Mouse (Mus musculus) ES-CJ7 (cell line): Measurements from ENCODE around the gene Uba7.
A peak's percentile ranks its signal among the peaks of the same experiment; 100 is the strongest.

ENCODE experiments used
- DNase-seq: peaks from one replicate; pipeline ENCODE4 v3.0.0; 2011; ENCODE audit warnings: low read depth, low spot score

Uba7 gene

GRCm38 (mm10) chr9:107975399-107976386 is at the start of gene Uba7:
Gene Uba7, plus strand, starts transcription at chr9:107975505.
- DNase-seq: no peak

- no peak for DNase-seq
Measured at GRCm38 (mm10) chr9:107926920-107927420, 48.3 kb upstream of the Uba7 start.

- no peak for DNase-seq
Measured at GRCm38 (mm10) chr9:107927749-107928148, 47.6 kb upstream of the Uba7 start.

- no peak for DNase-seq
Measured at GRCm38 (mm10) chr9:107928169-107928568, 47.1 kb upstream of the Uba7 start, which contains the start of gene Actl11. Gene Actl11, plus strand, starts transcription at chr9:107928469.

GRCm38 (mm10) chr9:107932221-107932620 is 43.1 kb upstream of the Uba7 start:
- no peak for DNase-seq

GRCm38 (mm10) chr9:107934146-107934545 is 41.2 kb upstream of the Uba7 start:
- no peak for DNase-seq

- DNase-seq: no peak
Measured at GRCm38 (mm10) chr9:107935374-107935773, 39.9 kb upstream of the Uba7 start, which contains the start of gene Camkv. Gene Camkv, plus strand, starts transcription at chr9:107935674.

- no peak for DNase-seq
Measured at GRCm38 (mm10) chr9:107935790-107936214, 39.5 kb upstream of the Uba7 start.

GRCm38 (mm10) chr9:107936215-107936822 is 39.0 kb upstream of the Uba7 start:
- DNase-seq: peak; percentile 62

GRCm38 (mm10) chr9:107936831-107937230 is 38.5 kb upstream of the Uba7 start:
- DNase-seq: no peak

- DNase-seq: no peak
Measured at GRCm38 (mm10) chr9:107947241-107948194, 27.8 kb upstream of the Uba7 start.

- no peak for DNase-seq
Measured at GRCm38 (mm10) chr9:107949184-107949921, 26.0 kb upstream of the Uba7 start.

- no peak for DNase-seq
Measured at GRCm38 (mm10) chr9:107949922-107950235, 25.4 kb upstream of the Uba7 start, which contains the start of gene Traip. Gene Traip, plus strand, starts transcription at chr9:107950136.

- peak; percentile 92 for DNase-seq
Measured at GRCm38 (mm10) chr9:107950460-107951355, 24.6 kb upstream of the Uba7 start.

- no peak for DNase-seq
Measured at GRCm38 (mm10) chr9:107955613-107956289, 19.6 kb upstream of the Uba7 start.

GRCm38 (mm10) chr9:107957141-107957540 is 18.2 kb upstream of the Uba7 start:
- DNase-seq: peak; percentile 82

GRCm38 (mm10) chr9:107959896-107960295 is 15.4 kb upstream of the Uba7 start:
- no peak for DNase-seq

- peak; percentile 62 for DNase-seq
Measured at GRCm38 (mm10) chr9:107960928-107961327, 14.4 kb upstream of the Uba7 start.

GRCm38 (mm10) chr9:107961351-107961762 is 13.9 kb upstream of the Uba7 start:
- peak; percentile 92 for DNase-seq
